Mouse (Mus musculus): Measurements from ENCODE around the gene Tmem161a.

Tmem161a gene

DNA sequence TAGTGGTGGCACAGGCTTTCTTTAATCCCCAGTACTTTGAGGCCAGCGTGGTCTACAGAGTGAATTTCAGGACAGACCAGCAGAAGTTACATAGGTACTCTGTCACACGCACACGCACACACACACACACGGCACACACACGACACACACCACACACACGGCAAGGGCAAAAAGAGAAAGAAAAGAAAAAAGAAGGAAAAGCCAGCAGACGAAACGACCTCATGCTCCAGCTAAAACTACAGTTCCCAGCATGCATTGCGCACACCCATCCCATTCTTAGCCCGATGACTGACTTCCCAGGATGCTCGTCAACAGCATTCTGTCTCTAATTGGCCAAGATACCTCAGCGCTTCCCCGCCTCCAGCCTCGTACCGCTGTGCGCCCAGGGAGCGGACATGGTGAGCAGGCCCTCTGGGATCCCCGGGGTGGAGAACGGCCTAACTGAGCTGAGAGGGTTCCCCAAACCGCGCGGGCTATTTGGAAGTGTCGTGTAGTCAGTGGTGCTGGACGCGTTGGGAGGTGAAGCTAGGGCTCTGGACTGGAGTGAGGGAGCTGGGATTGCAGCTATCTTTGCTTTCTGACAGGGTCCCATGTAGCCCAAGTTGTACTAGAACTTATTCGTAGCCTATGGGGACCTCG, at the start of gene Tmem161a:
Gene Tmem161a, plus strand, starts transcription at position 314 of the 639 bp plus-strand sequence.
- DNase-seq (ENCODE audit: low spot score): peak; percentile 99

- DNase-seq (ENCODE audit: low spot score): no peak
These were observed 49.3 kb upstream of the Tmem161a start for GRCm38 (mm10) chr8:70122863-70123262.

GRCm38 (mm10) chr8:70124992-70125391, 47.2 kb upstream of the Tmem161a start:
- DNase-seq (ENCODE audit: low spot score): no peak

DNA sequence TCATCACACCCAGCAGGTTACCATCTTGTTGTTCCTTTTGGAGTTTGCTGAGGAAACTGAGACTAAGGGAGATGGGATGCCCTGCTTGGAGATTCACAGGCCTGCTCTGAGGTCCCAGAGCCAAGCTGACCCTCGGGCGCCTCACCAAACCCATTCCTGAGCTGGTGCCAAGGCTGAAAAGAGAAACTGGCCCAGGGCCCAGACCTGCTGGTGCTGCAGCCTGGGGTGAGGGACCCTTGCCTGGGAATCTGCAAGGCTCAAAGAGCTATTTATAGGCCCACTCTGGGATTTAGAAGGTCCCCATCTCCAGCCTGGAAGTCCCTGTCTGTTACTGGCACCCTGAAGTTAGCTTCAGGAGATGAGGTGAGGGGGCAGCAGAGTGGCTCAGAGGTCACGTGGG, 43.7 kb upstream of the Tmem161a start:
- no peak for DNase-seq (ENCODE audit: low spot score)

- no peak for DNase-seq (ENCODE audit: low spot score)
These were observed 42.7 kb upstream of the Tmem161a start for GRCm38 (mm10) chr8:70129309-70129952.

GRCm38 (mm10) chr8:70130066-70130465, 42.1 kb upstream of the Tmem161a start:
- DNase-seq (ENCODE audit: low spot score): no peak

DNA sequence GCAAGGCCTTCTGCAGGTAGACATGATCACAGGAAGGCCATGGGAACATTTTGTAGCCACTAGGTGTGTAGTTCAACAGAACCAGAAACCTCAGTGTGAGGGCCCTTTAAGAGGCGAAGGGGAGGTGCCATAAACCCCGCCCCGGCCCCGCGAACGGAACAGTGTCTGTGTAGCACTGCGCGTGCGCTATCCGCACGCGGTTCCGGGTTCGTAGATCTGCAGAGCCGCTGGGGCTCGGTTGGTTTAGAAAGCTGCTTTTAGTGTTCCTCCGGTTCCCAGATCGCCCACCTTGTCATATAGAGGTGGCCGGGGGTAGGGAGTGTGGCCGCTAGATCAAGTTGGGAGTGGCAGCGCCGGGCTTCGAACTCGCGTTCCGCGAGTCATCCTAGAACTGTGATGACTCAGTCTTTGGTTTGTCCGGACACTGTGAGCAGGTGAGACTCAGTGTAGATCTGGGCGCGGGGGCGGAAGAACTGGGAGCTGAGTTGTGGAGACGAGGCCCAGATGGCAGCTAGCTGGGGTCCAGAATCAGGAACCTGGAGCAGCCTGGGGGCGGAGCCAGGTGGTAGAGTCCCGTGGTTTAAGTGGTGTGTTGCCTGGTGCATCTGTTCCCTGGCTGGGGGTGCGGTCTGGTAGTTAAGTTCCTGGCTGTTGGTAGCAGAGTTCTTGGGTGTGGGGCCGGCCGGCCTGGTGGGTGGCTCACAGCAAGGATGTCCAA, 40.8 kb upstream of the Tmem161a start, which contains the start of gene Nr2c2ap:
Gene Nr2c2ap, plus strand, starts transcription at position 168 of the 718 bp plus-strand sequence.
- DNase-seq (ENCODE audit: low spot score): peak; percentile 86

GRCm38 (mm10) chr8:70134086-70134485, 38.1 kb upstream of the Tmem161a start:
- DNase-seq (ENCODE audit: low spot score): no peak

DNA sequence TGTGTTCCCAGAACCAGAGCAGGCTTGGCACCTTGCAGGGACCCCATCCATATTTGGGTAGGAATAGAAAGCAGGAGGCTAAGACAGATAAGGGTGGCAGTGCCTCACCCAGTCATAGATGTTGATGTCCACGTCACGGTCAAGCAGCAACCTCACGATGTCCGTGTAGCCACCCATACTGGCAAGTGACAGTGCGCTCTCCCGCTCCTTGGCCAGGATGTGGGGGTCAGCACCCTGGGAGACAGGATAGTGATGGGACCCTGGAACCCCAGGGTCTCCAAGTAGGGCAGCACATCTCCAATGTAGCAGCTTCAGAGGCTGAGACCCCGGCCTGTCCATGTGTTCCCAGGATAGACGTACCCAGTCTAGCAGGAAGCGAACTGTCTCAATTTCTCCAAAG, 37.2 kb upstream of the Tmem161a start:
- no peak for DNase-seq (ENCODE audit: low spot score)

DNA sequence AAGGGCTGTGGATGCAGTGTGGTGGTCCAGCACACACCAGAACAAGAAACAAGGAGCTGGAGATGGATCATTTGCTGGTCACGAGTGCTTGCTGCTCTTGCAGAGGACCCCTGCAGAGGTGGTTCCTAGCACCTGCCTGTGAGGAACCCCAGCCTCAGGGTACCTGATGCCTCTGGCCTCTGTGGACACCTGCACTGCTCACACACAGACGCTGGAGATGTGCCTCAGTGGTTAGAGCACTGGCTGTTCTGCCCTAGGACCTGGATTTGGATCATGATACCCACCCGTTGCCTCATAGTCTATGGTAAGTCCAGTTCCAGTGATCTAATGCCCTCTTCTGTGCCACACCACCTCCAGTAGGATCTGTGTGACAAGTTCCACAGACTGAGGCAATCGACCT, 35.6 kb upstream of the Tmem161a start:
- DNase-seq (ENCODE audit: low spot score): no peak

DNA sequence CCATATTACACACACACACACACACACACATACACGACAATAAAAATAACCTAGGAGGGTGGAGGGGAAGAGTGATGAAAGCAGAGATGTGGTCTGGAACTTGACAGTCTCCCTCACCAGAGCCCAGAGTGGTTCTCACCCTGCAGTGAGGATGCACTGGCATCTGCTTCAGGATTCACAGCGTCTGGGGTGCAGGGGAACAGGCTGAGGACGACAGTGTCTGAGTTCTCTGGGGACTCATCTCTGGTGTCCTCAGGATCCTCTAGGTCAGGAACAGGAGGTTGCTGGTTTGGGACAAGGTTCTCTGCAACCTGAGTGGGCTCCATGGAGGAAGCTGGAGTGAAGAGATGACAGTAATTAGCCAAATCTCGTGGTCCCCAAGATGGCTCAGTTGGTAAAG, 34.3 kb upstream of the Tmem161a start:
- no peak for DNase-seq (ENCODE audit: low spot score)

DNA sequence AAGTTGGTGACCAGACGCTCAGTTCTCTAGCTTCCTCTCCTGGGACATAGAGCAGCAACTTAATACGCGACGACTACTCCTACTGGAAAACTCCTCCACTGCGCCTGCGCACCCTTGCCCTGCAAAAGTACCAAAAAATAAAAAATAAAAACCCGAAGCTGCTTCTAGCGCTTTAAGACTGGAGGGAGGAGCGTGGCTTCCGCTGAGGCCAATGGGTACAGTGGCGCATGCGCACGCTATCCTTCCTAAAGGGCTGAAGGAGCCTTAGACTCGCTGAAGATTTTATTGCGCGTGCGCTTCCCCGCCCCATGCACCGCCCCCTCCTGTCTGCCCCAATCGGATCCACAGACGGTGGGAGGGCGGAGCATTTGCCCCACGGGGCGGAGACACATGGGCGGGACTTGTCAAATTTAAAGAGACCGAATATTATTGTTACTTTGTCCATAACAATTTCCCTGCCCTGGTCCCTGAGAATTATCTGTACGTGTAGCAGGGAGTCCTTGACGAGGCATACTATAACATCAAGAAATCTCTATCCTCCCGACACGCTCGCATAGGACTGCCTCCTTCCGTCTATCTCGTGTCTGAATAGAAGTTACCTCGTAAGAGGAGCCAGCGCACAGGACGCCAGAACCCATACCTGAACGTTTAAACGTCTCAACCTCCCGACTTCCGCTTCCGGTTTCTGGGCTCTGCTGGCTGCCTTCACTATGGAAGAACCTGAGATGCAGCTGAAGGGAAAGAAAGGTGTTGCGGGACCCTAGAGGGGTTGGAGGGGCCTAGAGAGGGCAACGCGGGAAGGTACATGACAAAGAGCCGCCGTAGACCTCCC, 32.9 kb upstream of the Tmem161a start, which contains the start of the genes Rfxank, Borcs8 and Mef2b:
Gene Rfxank, minus strand, starts transcription at position 129 of the 832 bp plus-strand sequence.
Gene Borcs8, plus strand, starts transcription at position 474 of the 832 bp plus-strand sequence.
Gene Mef2b, plus strand, starts transcription at position 686 of the 832 bp plus-strand sequence.
- DNase-seq (ENCODE audit: low spot score): peak; percentile 99

GRCm38 (mm10) chr8:70139981-70140380, 32.2 kb upstream of the Tmem161a start:
- no peak for DNase-seq (ENCODE audit: low spot score)

DNA sequence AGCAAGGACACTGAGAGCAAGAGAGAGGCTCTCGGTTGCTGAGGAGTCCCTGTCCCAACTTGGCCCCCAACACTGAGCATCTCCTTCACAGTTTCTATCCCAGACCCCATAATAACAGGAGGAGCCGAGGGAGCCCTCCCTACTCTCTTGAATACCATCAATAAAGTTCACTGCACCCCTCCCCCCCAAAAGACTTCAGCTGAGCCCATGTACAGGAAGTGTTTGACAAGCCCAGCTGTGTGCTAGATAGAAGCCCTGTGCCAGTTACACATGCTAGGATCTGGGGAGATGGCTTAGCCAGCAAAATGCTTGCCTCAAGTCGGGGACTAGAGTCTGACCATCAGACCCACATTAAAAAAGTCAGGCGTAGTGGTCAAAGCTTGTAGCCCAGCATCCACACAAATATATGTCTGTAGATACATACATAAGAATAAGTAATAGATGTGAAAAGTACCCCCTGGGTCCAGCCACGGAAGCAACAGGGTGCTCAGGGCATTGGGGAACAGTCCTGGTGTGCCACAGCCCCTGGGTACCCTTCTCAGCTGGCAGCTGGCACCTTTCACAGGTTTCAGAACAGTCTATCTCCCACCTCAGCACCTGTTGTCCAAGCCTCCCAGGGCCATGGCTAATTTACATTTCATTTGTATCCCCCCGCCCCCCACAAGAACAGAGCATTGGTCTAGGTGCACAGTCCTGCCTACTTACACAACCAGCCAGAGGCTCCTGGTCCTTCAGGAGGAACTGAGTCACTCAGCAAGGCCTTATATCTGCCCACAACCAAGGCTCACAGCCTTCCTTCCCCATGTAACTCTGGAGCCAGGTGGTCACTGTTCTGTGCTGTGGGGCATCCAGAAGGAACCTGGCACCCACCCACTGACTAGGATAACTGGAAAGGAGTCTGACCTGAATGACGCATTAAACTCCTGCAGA, 24.2 kb upstream of the Tmem161a start:
- DNase-seq (ENCODE audit: low spot score): no peak

DNA sequence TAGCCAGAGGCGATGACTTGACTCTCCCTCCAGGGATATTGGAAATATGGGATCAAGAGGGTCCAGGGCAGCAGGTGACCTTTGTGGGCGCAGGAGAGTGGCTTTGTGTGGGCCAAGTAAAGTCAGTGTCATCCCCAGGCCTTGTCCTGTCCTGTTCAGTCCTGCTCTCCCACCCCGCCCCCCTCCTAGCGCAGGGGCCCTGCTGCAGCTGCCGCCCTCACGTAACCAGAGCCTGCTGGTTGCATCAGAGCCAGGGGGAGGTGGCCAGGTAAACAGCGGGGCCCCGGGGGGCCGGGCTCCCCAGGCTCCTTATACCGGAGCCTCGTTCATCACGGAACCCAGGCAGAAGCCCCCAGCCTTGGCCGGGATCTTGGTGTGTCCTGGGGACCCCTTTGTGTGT, 22.0 kb upstream of the Tmem161a start:
- DNase-seq (ENCODE audit: low spot score): no peak

DNA sequence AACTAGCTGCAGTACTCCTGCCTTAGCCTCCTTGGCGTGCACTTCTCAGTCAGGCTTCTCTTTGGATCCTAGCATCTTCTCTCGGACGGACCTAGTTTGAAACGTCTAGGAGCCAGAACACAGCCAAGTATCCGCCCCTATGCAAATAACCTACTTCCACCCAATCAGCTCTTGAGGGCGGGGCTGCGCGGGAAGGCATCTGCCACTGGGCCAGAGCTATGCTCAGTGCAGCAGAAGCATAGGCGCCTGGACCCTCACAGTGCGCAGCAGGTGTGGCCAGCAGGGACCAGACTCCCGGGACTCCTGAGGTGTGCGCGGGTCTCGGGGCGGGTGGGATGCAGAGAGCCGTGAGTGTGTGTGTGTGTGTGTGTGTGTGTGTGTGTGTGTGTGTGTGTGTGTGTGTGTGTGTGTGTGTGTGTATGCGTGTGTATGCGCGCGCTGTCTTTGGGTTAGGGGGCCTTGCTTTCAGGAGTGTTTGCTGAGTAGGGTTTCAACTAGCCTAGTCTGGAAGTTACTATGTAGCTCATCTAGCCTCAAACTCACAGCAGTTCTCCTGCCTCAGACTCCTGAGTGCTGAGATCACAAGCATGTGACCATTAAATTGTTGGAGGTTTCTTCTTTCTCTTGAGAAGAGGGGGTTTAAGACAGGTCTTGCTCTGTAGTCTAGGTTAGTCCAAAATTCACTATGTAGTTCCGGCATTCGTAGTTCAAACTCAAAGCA, 19.5 kb upstream of the Tmem161a start:
- peak; percentile 91 for DNase-seq (ENCODE audit: low spot score)

DNA sequence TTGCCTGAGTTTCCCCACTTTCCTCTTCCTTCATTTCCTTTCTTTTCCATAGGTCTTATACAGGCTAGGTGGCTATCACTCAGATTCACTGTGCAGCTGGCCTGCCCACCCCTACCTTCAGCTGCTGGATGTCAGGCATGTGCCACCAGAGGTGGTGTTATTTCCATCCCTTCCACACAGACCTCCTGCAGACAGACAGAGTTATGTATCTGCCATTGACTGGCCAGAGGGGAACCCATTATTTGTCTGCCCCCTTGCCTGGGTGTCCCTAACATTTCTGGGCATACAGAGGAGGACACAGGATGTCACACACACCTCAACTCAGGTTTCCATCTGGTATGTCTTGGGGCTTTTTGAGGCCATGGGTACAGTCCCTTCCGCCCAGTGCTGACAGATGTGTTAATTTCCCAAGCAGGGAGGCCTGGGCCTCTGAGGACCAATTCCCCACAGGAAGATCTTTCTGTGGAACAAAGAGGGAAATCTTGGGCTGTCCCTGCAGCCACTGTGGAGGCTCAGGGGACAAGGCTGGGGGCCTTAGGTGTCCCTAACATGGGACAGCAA, 14.8 kb upstream of the Tmem161a start:
- no peak for DNase-seq (ENCODE audit: low spot score)

DNA sequence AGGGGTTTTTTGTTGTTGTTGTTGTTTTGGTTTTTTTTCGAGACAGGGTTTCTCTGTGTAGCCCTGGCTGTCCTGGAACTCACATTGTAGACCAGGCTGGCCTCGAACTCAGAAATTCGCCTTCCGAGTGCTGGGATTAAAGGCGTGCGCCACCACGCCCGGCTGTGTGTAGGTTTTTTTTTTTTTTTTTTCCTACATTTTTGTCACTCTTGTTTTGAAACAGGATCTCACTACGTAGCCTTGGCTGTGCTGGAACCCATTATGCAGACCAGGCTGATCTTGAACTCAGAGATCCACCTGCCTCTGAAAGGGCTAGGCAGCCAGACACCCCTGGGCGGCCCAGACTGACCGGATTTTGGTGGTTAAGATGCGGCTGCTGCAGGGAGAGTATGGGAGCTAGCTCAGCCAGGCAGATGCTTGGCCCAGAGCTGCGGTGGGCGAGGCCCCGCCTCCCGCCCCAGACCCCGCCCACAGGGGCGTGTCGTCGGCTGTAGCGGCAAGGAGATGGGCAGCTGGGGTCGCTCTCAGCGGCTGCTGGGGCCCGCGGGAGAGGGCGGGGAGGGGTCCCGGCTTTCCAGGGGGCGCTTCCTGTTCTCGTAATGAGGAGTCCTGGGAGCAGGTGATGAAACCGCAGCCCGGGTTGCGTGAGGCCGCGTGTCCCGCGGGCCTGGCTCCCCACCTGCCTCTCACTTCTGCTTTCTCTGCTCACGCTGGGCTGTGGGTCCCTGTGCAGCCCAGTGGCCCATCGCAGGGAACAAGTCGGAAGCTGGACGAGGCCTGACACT, 13.9 kb upstream of the Tmem161a start:
- peak; percentile 73 for DNase-seq (ENCODE audit: low spot score)

DNA sequence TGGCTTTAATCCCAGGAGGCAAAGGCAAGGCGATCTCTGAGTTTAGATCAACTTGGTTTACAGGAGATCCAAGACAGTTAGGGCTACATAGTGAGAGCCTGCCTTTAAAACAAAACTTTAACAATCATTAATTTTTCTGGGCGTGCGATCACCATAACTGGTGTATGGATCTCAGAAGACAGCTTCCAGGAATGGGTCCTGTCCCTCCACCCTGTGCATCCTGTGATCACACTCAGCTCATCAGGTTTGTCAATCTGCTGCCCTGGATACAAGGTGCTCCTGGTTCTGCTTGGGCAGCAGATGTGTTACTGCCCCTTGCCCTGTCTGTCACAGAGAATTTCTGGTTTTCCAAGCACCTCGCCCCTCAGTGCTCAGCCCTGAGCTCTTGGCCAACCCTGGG, 12.9 kb upstream of the Tmem161a start:
- no peak for DNase-seq (ENCODE audit: low spot score)

All from embryo, embryonic 10 days (tissue).